Mouse (Mus musculus) NIH3T3 (cell line): Measurements from ENCODE around the gene Plxdc1.
A peak's percentile ranks its signal among the peaks of the same experiment; 100 is the strongest.
"Not testable (repeated sequence)": the region's sequence is repeated elsewhere in the genome, so short reads cannot be mapped to it uniquely, and the experiment has no call there.

Experiments used
- DNase-seq: peaks from one replicate; pipeline ENCODE4 v3.0.0-alpha.2; 2012; ENCODE audit warnings: low read depth

The Plxdc1 gene

GRCm38 (mm10) chr11:97955146-97955902 lies 30.9 kb downstream of the Plxdc1 start:
- DNase-seq = no peak

DNA sequence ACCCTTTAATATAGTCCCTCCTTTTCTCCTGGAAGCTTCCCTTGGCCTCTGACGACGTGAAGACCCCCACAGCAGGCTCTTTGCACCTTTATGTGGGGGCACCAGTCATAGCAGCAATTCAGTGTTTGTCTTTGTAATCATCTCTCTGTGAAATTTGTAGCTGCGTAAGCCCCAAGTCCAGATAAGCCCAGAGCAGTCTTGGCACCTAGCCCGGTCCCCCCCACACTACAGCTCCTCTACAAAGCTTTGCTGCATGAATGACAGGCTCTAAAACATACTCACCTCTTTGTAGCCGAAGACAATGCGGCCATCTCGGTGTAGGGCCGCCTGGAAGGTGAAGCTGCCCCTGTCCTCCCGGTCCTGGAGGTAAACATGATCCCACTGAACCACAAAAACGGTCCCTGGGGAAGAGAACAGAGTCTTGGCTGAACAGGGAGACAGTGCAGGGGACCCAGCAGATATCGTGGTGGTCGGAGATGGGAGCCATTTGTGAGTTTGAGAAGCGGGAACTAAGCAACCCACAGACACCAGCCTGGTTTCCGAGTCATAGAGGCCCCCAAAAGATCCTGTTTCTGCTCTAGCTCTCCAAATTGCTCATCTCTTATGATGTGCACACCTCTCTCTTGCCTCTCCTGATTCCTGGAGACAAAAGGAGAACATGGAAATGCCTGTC lies 31.6 kb downstream of the Plxdc1 start:
- DNase-seq = no peak

- DNase-seq = no peak
These were observed 32.3 kb downstream of the Plxdc1 start for GRCm38 (mm10) chr11:97953939-97954275.

DNA sequence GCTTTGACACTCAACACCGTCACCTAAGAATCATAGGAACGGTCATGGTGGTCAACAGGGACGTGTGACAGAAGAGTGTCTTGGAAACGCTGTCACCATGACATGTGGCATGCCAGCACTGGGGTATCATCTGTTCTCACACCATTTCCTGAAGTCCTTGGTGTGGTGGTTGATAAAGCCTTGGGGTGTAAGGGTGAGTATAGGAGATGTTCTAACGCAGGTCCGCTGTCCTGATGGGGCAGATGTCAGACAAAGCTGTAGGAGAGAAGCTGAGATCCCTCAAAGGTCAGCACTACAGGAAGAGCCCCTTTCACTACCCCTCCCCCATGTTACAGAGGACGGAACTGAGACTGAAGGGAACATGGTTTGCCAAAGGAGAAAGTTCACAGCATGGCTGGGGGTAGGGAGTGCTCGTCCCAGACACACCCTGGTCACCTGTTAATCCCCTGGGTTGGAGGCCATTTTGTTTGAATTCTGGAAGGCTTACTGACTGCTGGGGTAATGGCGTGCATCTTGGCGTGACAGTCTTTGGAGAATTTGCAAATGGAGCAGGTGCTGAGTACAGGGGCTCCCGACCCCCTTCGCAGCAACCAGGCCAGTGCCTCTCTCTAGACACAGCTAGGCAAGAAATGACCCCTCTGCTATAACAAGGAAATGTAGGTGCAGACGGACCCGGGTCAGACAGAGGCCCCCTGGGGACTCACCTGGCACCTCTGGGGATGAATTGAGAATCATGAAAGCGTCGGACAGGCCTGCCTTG lies 32.9 kb downstream of the Plxdc1 start:
- DNase-seq = no peak

- no peak for DNase-seq
These were observed 33.8 kb downstream of the Plxdc1 start for GRCm38 (mm10) chr11:97952367-97953006.

GRCm38 (mm10) chr11:97949703-97950475 lies 36.4 kb downstream of the Plxdc1 start:
- peak; percentile 74 for DNase-seq

GRCm38 (mm10) chr11:97947426-97947825 lies 38.8 kb downstream of the Plxdc1 start:
- no peak for DNase-seq

DNA sequence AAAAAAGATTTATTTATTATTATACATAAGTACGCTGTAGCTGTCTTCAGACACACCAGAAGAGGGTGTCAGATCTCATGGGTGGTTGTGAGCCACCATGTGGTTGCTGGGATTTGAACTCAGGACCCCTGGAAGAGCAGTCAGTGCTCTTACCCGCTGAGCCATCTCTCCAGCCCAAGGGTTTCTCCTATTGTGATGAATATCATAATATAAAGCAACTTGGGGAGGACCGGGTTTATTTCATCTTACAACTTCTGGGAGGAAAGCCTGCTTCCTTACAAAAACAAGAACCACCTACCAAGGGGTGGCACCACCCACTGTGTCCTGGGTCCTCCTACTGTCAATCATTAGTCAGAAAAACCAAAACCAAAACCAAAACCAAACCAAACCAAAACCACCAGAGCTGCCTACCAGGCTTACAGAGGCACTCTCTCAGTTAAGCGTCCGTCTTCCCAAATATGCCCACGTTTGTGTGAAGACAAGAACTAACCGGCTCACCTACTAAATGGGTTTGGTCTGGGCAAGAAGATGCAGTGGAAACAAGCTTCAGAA lies 40.4 kb downstream of the Plxdc1 start:
- DNase-seq = not testable (repeated sequence)

GRCm38 (mm10) chr11:97945031-97945430 lies 41.2 kb downstream of the Plxdc1 start:
- peak; percentile 48 for DNase-seq

GRCm38 (mm10) chr11:97943256-97943655 lies 43.0 kb downstream of the Plxdc1 start:
- peak; percentile 23 for DNase-seq

- no peak for DNase-seq
These were observed 43.7 kb downstream of the Plxdc1 start for GRCm38 (mm10) chr11:97942420-97943111.

DNA sequence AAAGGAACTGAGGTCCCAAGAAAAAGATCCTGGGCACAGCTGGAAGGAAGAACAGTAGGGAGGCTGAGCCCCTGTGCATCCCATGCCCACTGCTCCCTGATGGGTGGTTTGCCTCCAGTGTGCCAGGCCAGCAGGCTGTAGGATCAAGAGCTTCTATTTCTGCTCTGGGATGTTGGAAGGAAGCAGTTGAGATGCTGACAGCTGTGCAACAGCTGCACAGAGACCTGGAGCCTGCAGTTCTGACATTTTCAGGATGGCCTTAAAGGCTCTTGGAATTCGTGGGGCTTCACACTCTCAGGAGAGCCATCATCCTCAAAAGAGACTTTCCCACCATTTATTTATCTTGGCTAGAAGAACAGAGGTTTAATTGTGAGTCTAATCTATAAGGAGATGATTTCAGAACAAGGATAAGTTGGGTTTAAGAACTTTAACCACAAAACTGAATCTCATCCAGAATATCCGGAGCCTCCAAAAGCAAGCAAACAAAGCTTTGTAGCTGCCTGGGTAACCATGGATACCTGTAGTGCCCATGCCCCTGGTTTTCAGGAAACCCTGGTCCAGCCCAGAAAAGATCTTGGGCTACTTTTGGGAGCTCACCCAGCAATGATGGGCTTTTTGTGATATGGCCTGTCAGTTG lies 48.7 kb downstream of the Plxdc1 start:
- DNase-seq = peak; percentile 70

GRCm38 (mm10) chr11:97936758-97937157 lies 49.5 kb downstream of the Plxdc1 start:
- DNase-seq = peak; percentile 84

GRCm38 (mm10) chr11:97935913-97936575 lies 50.2 kb downstream of the Plxdc1 start:
- DNase-seq = peak; percentile 95

DNA sequence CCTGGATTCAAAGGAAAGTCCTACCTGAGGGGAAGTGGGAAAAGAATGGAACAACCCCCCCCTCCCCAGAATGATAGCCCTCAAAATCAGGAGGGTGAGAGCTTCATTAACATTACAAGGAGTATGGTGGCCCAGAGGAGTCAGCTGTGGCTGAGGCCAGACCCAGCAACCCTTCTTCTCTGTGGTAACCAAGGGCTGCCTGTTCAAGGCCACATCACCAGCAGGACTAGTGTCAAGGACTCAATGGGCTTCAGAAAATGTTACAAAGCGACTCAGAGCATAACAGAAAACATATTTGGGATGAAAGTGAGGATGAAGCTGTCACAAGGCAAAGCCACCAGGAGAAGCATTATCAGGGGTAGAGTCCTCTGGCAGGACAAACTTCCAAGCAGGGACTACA lies 52.7 kb downstream of the Plxdc1 start:
- DNase-seq = no peak

DNA sequence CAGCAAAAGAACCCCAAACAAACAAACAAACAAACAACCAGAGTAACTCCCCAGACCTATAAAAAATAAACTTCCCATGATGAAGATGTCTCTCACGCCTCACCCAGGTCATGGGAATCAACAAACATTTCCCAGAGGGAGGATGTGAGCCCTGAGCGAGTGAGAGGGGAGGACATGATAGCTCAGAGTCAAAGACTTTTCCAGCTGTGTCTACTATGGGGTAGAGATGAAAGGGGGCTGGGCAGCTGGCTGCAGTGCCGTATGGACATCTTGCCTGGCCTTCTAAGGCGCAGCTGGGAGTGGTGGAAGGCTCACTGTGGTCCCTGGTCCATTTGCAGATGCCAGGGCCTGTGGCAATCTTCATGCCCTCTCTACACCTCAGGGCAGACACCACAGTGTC lies 57.3 kb downstream of the Plxdc1 start:
- no peak for DNase-seq

DNA sequence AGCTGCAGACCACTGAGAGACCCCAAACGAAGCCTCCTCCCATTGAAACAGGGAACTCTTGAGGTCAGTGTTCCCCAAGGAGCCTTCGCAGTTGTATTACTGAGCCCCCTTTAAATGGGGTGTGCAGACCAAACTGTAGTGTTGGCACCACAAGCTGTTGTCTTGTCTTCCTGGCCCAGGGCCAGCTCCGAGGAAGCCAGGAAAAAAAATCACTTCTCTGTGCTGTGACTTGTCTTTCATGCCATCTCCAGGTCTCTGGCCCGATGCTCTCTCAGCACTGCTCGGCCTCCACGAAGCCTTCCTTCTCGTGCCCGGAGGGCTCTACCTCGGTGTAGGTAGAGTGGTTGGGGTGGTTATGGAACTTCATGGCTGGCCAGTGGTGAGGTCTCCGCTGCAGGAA lies 62.0 kb downstream of the Plxdc1 start:
- DNase-seq = no peak

- DNase-seq = no peak
These were observed 62.6 kb downstream of the Plxdc1 start for GRCm38 (mm10) chr11:97923639-97924038.

DNA sequence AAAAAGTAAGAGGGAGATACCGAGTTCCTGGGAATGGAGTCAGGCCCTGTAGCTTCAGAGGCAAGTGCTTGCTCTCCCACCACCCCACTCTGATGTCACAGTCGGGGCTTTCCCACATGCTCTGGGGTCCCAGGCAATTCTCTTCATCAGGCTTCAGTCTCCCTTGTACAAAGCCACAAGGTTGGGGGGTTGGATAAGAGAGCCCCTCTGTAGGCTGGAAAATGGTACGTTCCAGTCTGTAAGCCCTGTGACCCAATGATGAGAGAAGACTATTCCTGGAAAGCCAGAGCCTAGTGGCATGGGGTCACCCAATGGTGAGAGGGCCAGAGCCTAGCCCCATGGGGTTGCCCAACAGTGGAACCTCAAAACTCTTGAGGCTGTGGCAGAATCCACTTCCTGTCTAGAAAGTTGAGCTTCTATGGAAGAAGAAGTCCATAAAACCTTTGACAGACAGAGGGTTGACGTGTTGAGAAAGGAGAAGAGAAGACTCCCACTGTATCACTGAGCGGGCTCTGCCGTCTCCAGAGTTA lies 70.2 kb downstream of the Plxdc1 start:
- no peak for DNase-seq
